Mouse (Mus musculus): ENCODE data around the gene U2af1l4. TPM values are rescaled to one million over a fixed set of nuclear protein-coding genes. Genes with fewer than 3 reads are reported as not detected.

U2af1l4 gene
- polyA plus RNA-seq, 1 experiment from 2014 or later = 73.8 TPM

DNA sequence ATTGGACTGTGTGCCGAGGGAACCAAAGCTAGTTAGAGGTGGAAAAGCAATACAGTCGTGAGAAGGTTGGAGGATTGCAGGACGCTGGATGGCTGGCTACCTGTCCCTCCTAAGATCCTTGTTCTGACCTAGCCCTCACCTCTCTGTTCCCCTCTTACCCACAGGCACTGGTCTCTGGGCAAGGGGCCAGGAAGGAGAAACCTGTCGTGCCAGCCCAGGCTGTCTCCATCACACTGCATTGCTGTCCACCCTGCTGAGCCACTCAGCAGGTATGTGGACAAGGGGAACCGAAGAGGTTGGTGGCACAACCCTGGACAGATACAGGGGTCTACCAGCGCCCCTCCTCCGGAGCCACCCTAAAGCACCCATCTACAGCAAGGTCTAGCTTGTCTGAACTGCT is 37.5 kb downstream of the U2af1l4 start:
- Histone ChIP-seq H3K9me3 (ENCODE audit: control insufficient read depth, low read length) (no peaks in the 10 kb centered on the region; the same call in 1 of the 2 replicates), H3K4me1 (ENCODE audit: control insufficient read depth, insufficient read depth, low read length) (peaks cover 19% of the 10 kb centered on the region), H3K36me3 (ENCODE audit: control insufficient read depth, insufficient read depth, low read length) (no peaks in the 10 kb centered on the region), H3K27me3 (replicated peaks; ENCODE audit: control insufficient read depth, insufficient read depth, low read length) (no peaks in the 10 kb centered on the region), H3K9ac (ENCODE audit: low read depth, low read length) (0 out of 2 replicates have a peak overlapping the region, but pooled peaks have one; percentile 11), H3K4me3 (ENCODE audit: low read length) (no peak overlapping the region; the same call in 1 of the 2 replicates), H3K4me2 (ENCODE audit: low read depth, low read length) (0 out of 2 replicates have a peak overlapping the region, but pooled peaks have one; percentile 31), H3K27ac (ENCODE audit: low read length) (peak overlapping the region; percentile 46)
- no peak for ATAC-seq
- 70% methylated on average over 7 of the region's 7 CpGs for WGBS

DNA sequence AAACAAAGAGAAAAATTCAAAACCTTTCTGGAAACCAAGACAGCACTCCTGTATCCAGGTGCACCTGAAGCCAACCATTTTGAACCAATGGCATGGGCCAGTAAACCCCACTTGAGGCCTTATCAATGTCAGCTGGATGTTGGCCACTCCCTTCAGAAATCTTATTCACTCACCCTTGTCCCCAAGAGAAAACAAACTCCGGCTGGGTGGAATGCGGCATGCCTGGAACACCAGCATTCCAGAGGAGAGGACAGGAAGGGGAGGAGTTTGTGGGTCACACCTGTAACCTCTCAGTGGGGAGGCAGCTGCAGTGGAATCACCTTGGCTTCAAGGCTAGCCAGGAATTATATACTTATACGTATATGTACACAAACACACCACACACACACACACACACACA is 39.5 kb downstream of the U2af1l4 start:
- no peaks in the 10 kb centered on the region; the same call in 1 of the 2 replicates for H3K9me3 ChIP-seq (ENCODE audit: control insufficient read depth, low read length)
- WGBS = 24% methylated on average over 3 of the region's 3 CpGs
- H3K9ac ChIP-seq (ENCODE audit: low read depth, low read length) = no peak overlapping the region
- H3K4me3 ChIP-seq (ENCODE audit: low read length) = no peak overlapping the region
- H3K36me3 ChIP-seq (ENCODE audit: control insufficient read depth, insufficient read depth, low read length) = no peaks in the 10 kb centered on the region
- peak; percentile 80 for ATAC-seq
- H3K27me3 ChIP-seq (replicated peaks; ENCODE audit: control insufficient read depth, insufficient read depth, low read length) = no peaks in the 10 kb centered on the region
- peak overlapping the region; percentile 71 for H3K27ac ChIP-seq (ENCODE audit: low read length)
- H3K4me2 ChIP-seq (ENCODE audit: low read depth, low read length) = no peak overlapping the region
- peaks cover 19% of the 10 kb centered on the region for H3K4me1 ChIP-seq (ENCODE audit: control insufficient read depth, insufficient read depth, low read length)

DNA sequence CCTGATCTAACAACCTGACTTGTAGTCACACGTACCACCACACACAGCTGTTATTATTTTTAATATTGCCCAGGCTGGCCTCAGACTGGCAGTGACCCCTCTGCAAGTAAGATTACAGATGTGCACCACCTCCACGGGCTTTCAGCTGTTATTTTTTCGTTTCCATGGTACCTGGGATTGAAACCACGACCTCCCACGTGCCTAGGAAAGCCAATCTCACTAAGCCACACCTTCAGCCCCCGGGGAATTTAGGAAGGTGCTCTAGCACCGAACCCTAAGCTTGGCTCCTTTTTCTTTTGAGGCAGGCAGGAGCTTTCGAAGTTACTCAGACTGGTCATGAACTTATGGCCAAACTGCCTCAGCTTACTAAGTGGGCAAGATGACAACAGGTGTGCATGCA is 41.3 kb downstream of the U2af1l4 start:
- Histone ChIP-seq H3K4me1 (ENCODE audit: control insufficient read depth, insufficient read depth, low read length) (peaks cover 23% of the 10 kb centered on the region), H3K4me3 (ENCODE audit: low read length) (no peak overlapping the region), H3K4me2 (ENCODE audit: low read depth, low read length) (no peak overlapping the region), H3K36me3 (ENCODE audit: control insufficient read depth, insufficient read depth, low read length) (no peaks in the 10 kb centered on the region), H3K27ac (ENCODE audit: low read length) (no peak overlapping the region), H3K9me3 (ENCODE audit: control insufficient read depth, low read length) (no peaks in the 10 kb centered on the region), H3K9ac (ENCODE audit: low read depth, low read length) (no peak overlapping the region), H3K27me3 (replicated peaks; ENCODE audit: control insufficient read depth, insufficient read depth, low read length) (no peaks in the 10 kb centered on the region)
- WGBS = 64% methylated on average over 8 of the region's 8 CpGs
- ATAC-seq = no peak

DNA sequence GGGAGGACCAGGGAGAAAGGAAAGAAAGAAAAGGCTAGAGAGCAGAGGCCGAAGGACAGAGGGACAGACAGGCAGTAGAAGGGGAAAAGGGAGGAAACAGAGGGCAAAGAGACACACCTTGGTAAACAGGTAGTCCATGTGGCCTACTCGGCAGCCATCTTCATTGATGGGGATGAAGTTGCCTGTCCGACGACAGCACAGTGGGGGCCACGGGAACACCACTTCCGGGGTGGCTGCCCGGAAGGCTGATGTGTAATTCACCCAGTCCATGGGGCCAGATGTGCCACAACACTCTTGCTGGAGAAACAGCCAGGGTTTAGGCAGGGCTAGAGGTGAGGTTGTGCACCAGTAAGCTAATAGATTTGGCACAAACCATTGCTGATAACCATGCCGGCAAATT is 41.8 kb downstream of the U2af1l4 start:
- no peaks in the 10 kb centered on the region for H3K9me3 ChIP-seq (ENCODE audit: control insufficient read depth, low read length)
- no peaks in the 10 kb centered on the region for H3K36me3 ChIP-seq (ENCODE audit: control insufficient read depth, insufficient read depth, low read length)
- 83% methylated on average over 8 of the region's 8 CpGs for WGBS
- no peak for ATAC-seq
- H3K4me3 ChIP-seq (ENCODE audit: low read length) = no peak overlapping the region
- no peak overlapping the region for H3K4me2 ChIP-seq (ENCODE audit: low read depth, low read length)
- peaks cover 19% of the 10 kb centered on the region for H3K4me1 ChIP-seq (ENCODE audit: control insufficient read depth, insufficient read depth, low read length)
- H3K27ac ChIP-seq (ENCODE audit: low read length) = no peak overlapping the region
- no peaks in the 10 kb centered on the region for H3K27me3 ChIP-seq (replicated peaks; ENCODE audit: control insufficient read depth, insufficient read depth, low read length)
- H3K9ac ChIP-seq (ENCODE audit: low read depth, low read length) = no peak overlapping the region

DNA sequence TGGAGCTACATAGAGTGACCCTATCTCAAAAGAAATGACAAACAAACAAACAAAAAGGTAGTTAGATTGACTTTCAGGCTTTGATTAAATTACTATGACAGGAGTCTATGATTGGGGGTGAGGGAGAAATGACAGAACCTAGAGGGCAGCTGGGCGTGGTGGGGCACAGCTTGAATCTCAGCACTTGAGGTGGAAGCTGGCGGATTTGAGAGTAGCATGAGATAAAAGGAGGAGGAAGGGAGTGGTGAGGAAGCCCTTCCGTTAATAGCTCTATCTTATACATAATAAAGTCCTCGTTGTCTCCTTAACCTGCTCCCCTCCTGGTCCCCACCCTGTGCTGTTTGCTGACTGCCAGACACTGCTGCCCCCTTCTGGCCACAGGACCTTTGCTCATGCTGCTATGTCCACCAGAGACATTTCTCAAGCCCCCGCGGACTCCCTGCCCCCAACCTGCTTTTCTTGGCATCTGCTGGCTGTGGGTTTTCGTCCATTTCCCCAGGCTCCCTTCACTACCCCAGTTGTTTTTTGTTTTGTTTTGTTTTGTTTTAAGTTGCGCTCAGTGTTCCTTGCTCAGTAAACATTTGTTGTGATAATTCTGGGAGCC is 44.7 kb downstream of the U2af1l4 start:
- H3K9ac ChIP-seq (ENCODE audit: low read depth, low read length) = 0 out of 2 replicates have a peak overlapping the region, but pooled peaks have one; percentile 30

DNA sequence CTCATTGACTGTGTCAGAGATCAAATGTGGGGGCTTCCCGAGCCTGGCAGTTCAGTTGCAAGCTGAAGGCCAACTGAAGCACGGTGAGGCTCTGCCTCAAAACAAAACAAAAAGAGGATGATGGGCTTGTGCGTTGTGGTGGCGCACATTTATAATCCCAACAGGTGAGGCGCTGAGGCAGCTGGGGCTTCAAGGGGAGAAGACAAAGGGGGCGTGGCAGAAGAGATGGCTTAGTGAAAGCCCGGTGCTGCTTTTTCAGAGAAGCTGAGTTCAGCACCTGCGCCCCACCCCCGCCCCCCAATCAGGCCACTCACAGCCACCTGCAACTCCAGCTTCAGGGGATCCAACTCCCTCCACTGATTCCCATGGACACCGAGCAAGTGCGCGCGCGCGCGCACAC is 45.4 kb downstream of the U2af1l4 start:
- H3K4me2 ChIP-seq (ENCODE audit: low read depth, low read length) = no peak overlapping the region
- ATAC-seq = no peak
- no peaks in the 10 kb centered on the region for H3K9me3 ChIP-seq (ENCODE audit: control insufficient read depth, low read length)
- H3K4me1 ChIP-seq (ENCODE audit: control insufficient read depth, insufficient read depth, low read length) = peaks cover 12% of the 10 kb centered on the region
- WGBS = 52% methylated on average over 16 of the region's 16 CpGs
- no peaks in the 10 kb centered on the region for H3K27me3 ChIP-seq (replicated peaks; ENCODE audit: control insufficient read depth, insufficient read depth, low read length)
- H3K9ac ChIP-seq (ENCODE audit: low read depth, low read length) = 0 out of 2 replicates have a peak overlapping the region, but pooled peaks have one; percentile 30
- H3K4me3 ChIP-seq (ENCODE audit: low read length) = no peak overlapping the region
- H3K36me3 ChIP-seq (ENCODE audit: control insufficient read depth, insufficient read depth, low read length) = no peaks in the 10 kb centered on the region
- H3K27ac ChIP-seq (ENCODE audit: low read length) = no peak overlapping the region

More for the DNA sequence above, 44.7 kb downstream of the U2af1l4 start:
- no peak overlapping the region for H3K4me2 ChIP-seq (ENCODE audit: low read depth, low read length)
- WGBS = 24% methylated on average over 8 of the region's 8 CpGs
- H3K27ac ChIP-seq (ENCODE audit: low read length) = no peak overlapping the region
- H3K4me1 ChIP-seq (ENCODE audit: control insufficient read depth, insufficient read depth, low read length) = peaks cover 11% of the 10 kb centered on the region
- no peaks in the 10 kb centered on the region for H3K27me3 ChIP-seq (replicated peaks; ENCODE audit: control insufficient read depth, insufficient read depth, low read length)
- peak; percentile 45; the same call in 1 of the 2 replicates for ATAC-seq
- H3K9me3 ChIP-seq (ENCODE audit: control insufficient read depth, low read length) = no peaks in the 10 kb centered on the region
- no peak overlapping the region for H3K4me3 ChIP-seq (ENCODE audit: low read length)
- no peaks in the 10 kb centered on the region for H3K36me3 ChIP-seq (ENCODE audit: control insufficient read depth, insufficient read depth, low read length)

DNA sequence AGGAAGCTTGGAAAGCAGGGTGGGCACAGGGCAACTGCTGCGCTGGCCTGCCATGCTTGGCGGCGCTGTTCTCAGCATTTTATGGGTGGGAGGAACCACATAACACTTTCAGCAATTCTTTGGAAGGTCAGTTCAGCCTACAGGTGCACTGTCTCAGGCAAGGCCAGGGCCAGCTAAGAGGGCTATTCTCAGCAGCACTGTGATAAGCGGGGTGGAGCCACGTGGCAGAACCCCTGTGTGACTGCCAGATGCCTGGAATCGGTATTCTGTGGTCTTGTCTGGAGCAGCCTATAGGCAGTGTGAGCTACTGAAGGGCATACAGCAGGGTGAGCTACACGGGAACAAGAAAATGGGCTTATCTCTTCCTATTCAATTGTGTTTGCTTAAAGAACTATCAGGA is 46.9 kb downstream of the U2af1l4 start:
- 0 out of 2 replicates have a peak overlapping the region, but pooled peaks have one; percentile 19 for H3K27ac ChIP-seq (ENCODE audit: low read length)
- no peak overlapping the region for H3K4me3 ChIP-seq (ENCODE audit: low read length)
- WGBS = 38% methylated on average over 7 of the region's 7 CpGs
- no peaks in the 10 kb centered on the region for H3K9me3 ChIP-seq (ENCODE audit: control insufficient read depth, low read length)
- no peak overlapping the region for H3K9ac ChIP-seq (ENCODE audit: low read depth, low read length)
- H3K4me1 ChIP-seq (ENCODE audit: control insufficient read depth, insufficient read depth, low read length) = peaks cover 12% of the 10 kb centered on the region
- no peak overlapping the region for H3K4me2 ChIP-seq (ENCODE audit: low read depth, low read length)
- ATAC-seq = peak; percentile 49
- no peaks in the 10 kb centered on the region for H3K27me3 ChIP-seq (replicated peaks; ENCODE audit: control insufficient read depth, insufficient read depth, low read length)
- H3K36me3 ChIP-seq (ENCODE audit: control insufficient read depth, insufficient read depth, low read length) = no peaks in the 10 kb centered on the region

DNA sequence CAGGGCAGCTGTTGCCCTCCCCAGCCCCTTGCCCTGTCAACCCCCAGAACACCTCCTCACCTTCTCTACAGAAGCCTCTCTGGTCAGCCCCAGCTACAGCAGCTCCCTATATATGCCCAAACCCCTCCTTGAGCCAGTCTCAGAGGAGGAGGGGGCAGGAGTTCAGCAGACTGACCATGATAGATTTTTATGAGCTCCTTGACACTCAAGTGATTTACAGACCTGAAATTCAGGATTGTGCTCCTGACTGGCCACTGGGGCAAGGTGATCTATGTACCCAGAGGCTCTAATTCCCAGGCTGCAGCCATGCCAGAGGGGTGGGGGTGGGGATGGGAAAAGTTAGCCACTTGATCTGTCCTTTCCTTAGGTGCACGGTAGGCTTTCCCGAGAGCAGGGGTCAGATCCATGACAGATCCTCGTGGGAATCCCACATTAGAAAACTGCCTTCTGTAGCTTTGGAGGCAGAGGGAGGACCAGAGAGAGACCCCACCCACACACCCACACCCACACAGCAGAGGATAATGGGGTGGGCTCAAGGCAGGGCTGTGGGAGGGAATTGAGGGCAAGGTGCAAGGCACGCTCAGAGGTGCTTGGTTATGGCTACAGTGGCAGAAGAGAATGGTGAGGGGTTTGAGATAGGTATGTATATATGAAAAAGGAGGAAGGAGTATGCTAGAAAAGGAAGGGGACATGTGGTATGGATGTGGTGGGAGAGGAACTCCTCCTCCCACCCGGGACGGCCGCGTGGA is 49.7 kb downstream of the U2af1l4 start, which contains the start of gene Upk1a:
Upk1a (minus strand) TSS at position 194 of the 749 bp plus-strand sequence.
- H3K27ac ChIP-seq (ENCODE audit: low read length) = no peak within 1 kb of the TSS

DNA sequence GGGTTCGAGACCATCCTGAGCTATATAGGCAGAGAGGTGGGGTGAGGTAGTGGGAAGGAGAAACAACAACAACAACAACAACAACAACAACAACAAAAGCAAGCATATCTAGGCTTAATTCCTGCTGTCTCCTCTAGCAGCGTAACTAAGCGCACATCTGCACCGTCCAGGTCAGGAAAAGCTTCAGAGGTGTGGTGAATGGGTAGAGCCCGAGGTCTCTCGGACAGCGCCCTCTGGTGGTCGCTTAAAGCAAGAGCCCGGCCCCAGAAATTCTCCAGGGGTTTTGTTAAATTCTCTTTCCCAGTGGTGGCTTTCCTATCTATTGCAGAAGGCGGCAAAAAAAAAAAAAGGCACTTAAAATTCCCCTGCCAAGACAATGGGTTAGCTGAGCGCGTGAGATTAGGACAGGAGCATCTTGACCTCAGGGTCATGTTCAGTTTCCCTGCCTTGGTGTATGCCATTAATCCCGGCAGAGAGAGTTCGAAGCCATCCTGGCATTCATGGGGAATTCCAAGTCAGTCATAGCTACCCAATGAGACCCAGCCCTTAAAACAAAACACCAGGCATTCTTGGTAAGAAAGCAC is 50.5 kb downstream of the U2af1l4 start:
- Histone ChIP-seq H3K4me1 (ENCODE audit: control insufficient read depth, insufficient read depth, low read length) (peaks cover 8% of the 10 kb centered on the region), H3K27me3 (replicated peaks; ENCODE audit: control insufficient read depth, insufficient read depth, low read length) (no peaks in the 10 kb centered on the region), H3K36me3 (ENCODE audit: control insufficient read depth, insufficient read depth, low read length) (peaks cover 14% of the 10 kb centered on the region; the same call in 1 of the 2 replicates), H3K9ac (ENCODE audit: low read depth, low read length) (no peak overlapping the region), H3K9me3 (ENCODE audit: control insufficient read depth, low read length) (no peaks in the 10 kb centered on the region), H3K4me2 (ENCODE audit: low read depth, low read length) (no peak overlapping the region), H3K4me3 (ENCODE audit: low read length) (no peak overlapping the region), H3K27ac (ENCODE audit: low read length) (no peak overlapping the region)
- ATAC-seq = peak; percentile 47
- WGBS = 19% methylated on average over 14 of the region's 14 CpGs

More for the DNA sequence above, 49.7 kb downstream of the U2af1l4 start, which contains the start of gene Upk1a:
- Histone ChIP-seq H3K9me3 (ENCODE audit: control insufficient read depth, low read length) (no peaks in the 10 kb centered on the region), H3K4me2 (ENCODE audit: low read depth, low read length) (no peak within 1 kb of the TSS), H3K4me1 (ENCODE audit: control insufficient read depth, insufficient read depth, low read length) (peaks cover 12% of the 10 kb centered on the region), H3K27me3 (replicated peaks; ENCODE audit: control insufficient read depth, insufficient read depth, low read length) (no peaks in the 10 kb centered on the region), H3K4me3 (ENCODE audit: low read length) (no peak within 1 kb of the TSS), H3K36me3 (ENCODE audit: control insufficient read depth, insufficient read depth, low read length) (peaks cover 14% of the 10 kb centered on the region; the same call in 1 of the 2 replicates), H3K9ac (ENCODE audit: low read depth, low read length) (no peak within 1 kb of the TSS)
- peak; percentile 57 for ATAC-seq
- 45% methylated on average over 8 of the region's 8 CpGs for WGBS

Measured in intestine, embryonic 16.5 days (tissue).